Mouse (Mus musculus) adrenal gland (tissue): Measurements from ENCODE around the gene Anks1.

Source experiments
- intact Hi-C: fragments of 180-260 bp; cut with DNase I; formaldehyde crosslinking; loops from one replicate; pipeline ENCODE4 v1.15.1; 2025

The Anks1 gene

DNA sequence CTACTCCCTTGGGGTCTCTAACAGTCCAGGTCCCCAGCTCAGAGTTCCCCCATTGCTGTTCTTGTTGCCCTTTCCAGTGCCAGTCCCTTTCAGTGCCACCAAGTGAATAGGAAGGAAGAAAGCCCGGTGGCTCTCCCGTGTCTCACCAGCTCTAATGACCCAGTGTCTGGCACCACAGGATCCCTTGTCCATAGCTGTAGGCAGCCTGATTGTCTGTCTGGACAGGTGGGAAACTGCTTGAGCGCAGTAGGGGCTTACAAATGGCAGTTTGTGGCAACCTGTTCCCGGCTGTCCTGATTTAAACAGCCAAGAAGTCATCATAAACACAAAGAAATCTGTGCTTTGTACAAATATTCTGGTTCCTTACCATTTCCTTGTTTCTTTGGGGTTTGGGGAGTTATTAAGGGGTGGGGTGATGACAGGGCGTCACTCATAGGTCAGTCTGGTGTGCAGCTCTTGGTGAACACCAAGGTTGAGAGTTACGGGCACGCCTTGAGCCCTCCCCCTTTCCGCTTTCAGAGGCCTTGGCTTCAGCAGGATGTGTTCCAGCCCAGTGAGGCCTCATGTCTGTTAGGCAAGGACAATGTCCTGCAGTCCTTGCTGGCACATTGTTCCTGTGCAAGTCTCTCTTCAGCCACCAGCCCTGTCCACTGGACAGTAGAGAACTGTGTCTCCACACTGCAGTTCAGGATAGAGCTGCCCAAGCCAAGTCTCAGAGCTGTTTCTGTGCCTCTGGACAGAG is 107.1 kb downstream of the Anks1 start:
- intact Hi-C loops: no loop called here

DNA sequence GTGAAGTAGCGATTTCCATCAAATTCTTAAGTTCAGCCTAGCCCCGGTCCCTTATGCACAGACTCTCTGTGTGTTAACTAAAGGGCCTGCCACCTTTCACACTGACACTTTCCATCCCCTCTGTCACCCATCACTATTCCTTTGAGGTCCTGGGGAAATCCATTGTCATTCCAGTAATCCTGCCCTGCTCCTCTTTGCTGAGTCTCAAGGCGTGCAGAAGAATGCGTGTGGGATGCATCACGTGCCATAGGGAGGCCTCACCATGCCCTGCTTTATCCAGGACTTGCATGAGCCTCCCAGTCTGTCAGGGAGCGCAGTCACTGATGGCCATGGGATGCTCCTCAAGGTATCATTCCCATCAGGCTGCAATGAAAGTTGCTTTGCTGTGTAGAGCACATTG is 109.2 kb downstream of the Anks1 start:
- intact Hi-C loops: no loop called here

- intact Hi-C loops: no loop called here
These were observed 109.7 kb downstream of the Anks1 start for GRCm38 (mm10) chr17:28018776-28019175.

DNA sequence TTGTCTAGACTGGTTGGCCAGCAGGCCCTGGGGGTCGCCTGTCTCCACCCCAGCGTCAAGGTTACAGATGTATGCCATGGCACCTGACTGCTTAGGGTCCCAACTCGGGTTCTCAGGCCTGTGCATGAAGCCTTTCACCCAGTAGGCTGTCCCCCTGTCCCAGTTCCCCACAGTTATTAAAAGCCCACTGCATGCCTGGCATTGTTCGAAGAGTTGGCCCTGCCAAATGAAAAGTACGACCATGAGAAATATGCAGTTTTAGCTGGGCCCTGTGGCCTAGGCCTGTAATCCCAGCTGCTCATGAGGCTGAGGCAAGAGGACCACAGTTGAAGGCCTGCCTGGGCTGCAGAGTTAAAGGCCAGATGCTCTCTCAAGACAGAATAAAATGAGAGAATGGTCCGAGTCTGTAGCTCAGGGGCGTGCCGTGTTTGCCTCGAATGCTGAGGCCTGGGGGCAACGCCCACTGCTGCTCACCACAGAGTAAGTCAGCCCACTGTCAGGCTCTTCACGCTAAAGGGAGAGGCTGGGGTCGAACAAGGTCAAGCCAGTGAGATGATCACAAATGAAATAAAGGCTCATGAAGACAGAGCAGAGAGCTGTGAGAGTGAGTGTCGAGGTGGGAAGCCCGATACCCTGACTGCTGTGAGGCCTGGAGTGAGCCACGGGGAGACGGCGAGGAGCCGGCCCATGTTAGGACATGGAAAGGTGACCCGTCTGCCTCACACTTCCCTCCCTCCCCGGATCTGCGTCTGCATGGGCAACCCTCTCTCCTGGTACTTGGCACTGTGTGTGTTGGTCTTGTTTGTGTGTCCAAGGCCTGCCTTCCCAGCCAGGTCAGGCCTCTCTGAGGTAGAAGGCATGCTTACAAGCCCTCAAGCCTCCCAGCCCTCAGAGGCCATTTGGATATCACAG is 110.9 kb downstream of the Anks1 start:
- intact Hi-C loops: no loop called here

DNA sequence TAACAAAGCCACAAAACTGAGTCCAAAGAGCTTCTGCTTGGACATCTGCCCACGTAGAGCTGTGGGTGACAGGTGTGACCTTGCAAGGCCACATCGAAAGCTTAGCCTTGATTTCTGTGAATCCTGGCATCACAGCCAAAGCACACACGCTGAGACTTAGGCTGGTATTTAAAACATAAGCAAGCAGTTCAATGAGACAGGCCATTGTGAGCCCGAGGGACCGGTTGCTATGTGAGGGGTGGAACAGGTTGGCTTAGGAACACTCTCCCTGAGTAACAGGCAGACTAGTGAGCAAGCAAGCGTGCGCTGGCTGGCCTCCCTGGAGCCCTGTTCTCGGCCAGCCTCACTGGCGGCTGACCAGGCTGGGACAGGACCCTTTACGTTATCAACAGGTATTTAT is 112.8 kb downstream of the Anks1 start:
- intact Hi-C loops: no loop called here

GRCm38 (mm10) chr17:28022854-28023655 is 113.9 kb downstream of the Anks1 start:
- intact Hi-C loops: no loop called here

DNA sequence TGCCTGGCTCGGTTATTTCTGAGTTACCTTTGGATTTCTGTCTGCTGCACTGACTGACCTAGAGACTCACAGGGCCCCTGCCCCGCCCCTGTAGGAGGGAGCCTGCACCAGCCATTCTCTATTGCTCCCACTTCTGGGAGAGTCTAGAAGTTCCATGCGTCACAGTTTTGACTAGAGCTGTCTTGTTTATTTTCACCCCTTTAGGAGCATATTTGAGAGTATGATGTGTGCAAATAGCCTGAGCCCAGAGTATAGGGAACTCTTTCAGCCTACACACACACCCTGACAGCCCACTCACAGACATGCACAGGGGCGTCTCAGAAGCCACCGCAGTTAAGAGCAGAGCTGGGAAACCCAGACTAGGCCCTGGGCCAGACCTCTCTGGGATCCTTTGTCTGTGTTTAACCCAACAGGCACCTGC is 116.4 kb downstream of the Anks1 start:
- intact Hi-C loops: no loop called here

GRCm38 (mm10) chr17:28026111-28026872 is 117.2 kb downstream of the Anks1 start:
- intact Hi-C loops: no loop called here

DNA sequence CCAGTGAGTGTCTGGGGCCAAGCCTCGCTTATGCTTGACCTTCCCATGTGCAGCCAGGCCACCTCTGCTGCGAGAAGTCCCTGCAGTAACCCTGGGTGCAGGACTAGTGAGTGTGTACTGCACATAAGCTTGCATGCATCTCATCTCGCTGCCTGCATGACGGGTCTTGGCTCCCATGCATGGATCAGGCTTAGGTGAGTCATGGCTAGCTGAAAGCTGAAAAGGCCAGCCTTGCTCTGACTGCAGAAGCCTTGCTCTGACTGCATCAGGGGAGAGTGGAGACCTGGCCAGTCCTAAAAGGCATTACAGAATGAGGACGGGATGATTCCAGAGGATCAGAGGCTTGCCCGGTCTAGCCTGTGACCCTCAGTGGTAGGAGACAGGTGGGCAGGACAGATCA is 118.1 kb downstream of the Anks1 start:
- intact Hi-C loops: no loop called here

- intact Hi-C loops: no loop called here
These were observed 119.1 kb downstream of the Anks1 start for GRCm38 (mm10) chr17:28028236-28028635.

DNA sequence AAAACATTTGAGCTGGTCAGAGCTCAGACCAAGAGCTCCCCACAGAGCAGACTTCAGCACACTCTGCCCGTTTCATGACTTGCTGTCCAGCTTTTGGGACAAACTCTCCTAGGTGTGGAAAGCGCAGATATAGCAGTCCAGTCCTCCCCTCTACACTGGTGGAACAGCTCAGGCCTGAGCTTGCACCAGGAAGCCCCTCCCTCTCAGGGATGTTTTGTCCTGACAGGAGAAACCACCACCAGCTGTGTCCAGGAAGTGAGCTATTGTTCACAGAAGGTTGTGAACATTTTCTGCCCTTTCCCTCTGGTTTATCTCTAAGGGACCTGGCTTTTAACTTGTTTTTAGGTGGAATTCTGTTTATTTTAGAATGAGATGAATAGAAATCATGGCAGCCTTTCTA is 120.2 kb downstream of the Anks1 start:
- intact Hi-C loops: no loop called here

GRCm38 (mm10) chr17:28030446-28030845 is 121.3 kb downstream of the Anks1 start:
- intact Hi-C loops: no loop called here

DNA sequence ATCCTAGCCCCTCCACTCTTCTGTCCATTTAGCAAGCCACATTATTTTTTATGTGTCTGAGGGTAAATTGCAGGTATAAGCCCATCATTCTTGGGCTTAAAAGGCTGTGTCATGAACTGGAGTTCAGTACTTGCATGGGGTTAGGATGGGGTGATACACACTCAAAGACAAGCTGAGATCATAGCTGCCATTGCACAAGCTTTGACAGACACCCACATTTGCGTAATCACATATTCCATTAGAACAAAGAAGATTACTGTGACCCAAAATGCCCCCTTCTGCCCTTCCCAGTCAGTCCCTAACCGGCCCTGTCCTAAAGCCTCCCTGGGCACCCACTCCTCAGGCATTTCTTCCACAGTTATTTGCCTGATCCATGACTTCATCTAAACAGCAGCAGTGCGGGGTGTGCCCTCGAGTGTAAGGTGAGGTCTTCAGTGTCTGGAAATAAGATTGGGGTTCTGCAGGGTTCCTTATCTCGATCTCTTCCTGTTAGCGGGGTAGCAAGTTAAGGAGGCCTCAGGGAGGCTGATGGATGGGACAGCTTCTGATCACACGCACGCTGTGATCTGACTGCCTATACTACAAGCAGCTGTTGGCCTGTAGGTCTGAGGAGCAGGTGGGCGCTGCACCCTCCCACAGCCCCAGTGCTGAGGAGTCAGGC is 122.3 kb downstream of the Anks1 start:
- intact Hi-C loops: no loop called here

DNA sequence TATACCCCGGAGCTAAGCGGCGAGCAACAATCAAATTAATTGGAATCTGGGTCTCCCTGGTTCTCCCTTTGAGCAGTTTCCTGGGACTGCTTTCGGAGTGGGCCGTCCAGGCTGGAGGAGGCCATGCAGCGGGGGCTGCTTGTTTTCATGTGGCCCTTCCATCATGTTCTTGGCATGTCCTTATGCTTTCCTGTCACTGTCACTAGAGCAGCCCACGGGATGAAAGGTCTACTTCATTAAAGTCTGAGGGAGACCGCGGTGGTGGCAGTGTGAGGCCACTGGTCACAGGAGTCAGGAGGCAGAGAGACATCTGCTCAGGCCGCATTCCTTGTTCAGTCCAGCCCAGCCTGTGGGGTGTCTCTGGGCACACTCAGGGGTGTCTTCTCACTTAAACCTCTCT is 123.1 kb downstream of the Anks1 start:
- intact Hi-C loops: no loop called here

DNA sequence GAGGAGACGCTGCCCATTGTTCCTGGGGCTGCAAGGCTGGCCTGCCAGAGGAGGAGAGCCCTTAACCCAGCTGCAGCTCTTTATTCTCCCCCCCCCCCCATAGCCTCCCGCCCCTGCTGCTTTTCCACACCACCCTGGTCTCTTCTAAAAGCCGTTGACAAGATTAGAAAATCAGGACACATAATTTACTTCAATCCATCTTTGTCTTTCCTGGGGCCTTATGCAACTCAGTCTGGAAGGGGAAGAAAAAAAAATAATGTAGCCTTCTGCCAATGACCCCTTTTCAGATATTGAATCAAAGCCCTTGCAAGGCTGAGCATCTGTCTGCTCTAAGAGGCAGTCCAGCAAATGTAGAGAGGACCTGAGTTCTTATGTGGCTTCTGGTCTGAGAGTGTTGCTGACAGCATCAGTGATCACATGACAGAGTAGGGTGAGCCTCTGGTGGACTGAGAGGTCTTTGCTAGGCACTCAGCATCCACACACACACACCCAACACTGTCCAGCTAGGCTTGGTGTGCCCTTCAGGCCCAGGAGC is 124.0 kb downstream of the Anks1 start:
- intact Hi-C loops: no loop called here

DNA sequence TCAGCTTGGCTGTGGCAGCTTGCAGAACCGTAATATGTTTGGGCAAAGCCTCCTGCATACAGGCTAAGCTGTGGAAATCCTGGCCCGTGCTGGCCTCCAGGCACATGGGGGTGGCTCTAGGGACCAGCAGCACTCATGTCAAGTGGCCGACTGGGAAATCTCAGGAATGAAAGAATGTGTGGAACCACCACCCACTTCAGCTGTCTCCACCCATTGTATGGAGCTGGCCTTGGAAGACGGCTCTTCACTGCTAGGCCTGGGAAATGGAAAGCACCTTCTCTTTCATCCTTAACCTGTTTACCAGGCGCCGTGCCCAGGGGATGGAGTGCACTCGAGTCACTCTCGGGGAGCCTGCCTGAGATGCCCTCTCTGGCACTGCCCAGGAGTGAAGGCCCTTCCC is 125.9 kb downstream of the Anks1 start:
- intact Hi-C loops: no loop called here

DNA sequence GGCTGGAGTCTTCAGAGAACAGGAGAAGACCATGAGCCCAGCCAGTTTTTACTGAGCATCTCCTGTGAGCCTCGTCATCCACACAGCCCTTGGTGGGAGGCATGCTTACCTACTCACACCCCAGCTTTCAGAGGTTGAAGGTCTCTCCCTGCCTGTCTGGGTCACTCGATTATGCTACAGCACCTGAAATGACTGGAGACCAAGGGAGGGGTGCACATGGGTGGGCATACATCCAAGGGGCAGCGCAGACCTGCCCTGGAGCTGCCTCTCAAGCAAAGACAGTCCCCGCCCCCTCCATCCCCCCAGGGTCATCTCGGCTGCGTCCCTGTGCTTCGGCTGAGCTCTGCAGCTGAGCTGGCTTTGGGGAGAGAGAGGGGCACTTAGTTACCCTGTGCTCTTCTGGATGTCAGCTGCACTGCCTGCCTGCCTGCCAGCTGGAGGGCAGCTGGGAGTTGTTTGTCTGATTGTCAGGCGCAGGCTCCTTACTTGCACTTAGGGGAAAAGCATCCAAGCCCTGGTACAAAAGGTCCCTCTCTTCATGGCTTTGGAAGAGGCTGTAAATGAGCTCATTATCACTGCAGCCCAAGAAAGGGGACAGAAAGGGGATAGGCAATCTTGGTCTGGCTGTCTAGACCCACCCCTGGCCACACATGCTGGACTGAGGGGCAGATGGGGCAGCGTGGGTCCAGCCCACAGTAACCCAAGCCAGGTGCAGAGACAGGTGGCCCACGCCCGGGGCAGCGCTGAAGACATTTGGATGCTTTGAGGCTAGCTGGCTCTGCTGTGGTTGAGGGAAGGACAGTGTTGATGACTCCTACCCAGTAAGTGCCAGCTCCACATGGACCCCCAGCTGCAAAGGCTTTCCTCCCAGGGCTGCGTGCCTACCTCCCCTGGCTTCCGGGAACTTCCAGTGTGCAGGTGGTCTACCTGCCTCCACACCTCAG is 128.0 kb downstream of the Anks1 start:
- intact Hi-C loops: no loop called here

DNA sequence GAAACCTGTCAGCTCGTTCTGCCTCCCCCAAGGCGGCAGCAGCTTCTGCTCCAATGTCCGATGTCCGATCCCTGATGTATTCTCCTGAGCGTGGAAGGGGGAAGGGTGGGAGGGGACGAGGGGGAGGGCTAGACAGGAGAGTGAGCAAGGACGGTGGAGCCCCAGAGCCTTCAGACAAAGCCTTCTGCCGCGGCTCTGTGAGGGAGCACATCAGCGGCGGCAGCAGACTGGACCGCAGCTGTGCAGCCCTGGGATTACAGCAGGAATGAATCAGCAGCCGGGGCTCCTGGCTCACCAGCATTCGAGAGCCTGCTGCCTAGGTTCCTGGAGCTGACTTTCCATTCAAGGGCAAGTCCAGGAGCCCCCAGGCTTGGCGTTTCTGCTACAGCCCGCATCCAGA is 131.5 kb downstream of the Anks1 start:
- intact Hi-C loops: no loop called here

- intact Hi-C loops: no loop called here
These were observed 132.2 kb downstream of the Anks1 start for GRCm38 (mm10) chr17:28041298-28041697.
